Mouse (Mus musculus) thymus, adult 18-20 months (tissue): ENCODE data around the gene Mical1.

Experiments
- DNase-seq, 2 experiments: peaks; one replicate each; pipeline ENCODE4 v3.0.0; 2022; ENCODE audit warnings: mixed read lengths in 2 of 2

Mical1 gene

DNA sequence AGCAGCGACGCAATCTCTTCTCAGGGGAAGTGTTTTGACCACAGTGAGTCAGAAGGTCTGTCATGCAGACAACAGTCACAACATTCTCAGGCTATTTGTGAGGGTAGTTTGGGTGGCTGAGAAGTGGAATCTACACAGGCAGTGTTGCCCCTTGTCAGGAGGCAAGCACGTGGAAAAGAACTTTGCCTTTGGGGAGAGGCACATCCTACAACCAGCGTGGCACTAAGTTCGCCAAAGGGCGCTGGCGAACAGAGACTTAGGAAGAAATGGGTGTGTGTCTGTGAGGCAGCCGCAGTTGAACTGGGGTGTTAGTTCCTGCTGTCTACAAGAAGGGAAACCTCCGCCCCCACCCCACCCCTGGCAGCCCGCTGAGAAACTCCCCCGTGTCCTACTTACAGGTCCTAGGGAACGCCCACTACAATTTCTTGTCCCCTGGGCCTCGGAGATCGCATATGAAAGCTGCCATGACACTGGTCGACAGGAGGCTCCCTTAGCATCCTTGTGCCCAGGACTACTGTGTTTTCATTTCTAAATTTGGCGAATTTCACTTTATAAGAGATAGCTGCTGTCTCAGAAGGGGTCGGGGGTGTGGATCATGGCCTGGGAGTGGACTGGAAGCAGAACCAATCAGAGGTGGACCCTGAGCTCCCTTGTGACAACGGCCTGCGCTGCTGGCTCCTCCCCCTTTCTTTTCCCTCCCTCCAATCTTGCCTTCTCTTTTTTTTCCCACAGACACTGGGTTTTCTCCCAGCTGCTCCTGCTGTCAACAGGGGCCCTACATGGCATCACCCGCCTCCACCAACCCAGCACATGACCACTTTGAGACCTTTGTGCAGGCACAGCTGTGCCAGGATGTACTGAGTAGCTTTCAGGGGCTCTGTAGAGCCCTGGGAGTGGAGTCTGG is 1.4 kb downstream of the Mical1 start:
- DNase-seq = peak; percentile 69 to 71

DNA sequence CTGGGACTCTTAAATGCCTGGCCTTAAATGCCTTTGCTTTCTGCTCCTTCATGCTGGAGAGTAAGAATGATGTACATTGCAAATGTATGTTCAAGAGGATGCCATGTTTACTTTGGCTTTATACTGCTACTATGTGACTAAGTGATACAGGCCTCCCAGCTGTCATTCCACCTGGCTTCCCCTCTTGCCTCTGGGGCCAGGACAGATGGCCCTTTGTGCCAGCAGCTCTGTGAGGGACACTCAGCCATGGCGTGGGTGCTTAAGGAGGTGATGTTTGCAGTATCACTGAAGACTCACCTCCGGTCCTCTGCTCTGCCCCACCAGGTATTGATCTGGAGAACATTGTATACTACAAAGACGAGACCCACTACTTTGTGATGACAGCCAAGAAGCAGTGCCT is 3.8 kb downstream of the Mical1 start:
- no peak for DNase-seq

DNA sequence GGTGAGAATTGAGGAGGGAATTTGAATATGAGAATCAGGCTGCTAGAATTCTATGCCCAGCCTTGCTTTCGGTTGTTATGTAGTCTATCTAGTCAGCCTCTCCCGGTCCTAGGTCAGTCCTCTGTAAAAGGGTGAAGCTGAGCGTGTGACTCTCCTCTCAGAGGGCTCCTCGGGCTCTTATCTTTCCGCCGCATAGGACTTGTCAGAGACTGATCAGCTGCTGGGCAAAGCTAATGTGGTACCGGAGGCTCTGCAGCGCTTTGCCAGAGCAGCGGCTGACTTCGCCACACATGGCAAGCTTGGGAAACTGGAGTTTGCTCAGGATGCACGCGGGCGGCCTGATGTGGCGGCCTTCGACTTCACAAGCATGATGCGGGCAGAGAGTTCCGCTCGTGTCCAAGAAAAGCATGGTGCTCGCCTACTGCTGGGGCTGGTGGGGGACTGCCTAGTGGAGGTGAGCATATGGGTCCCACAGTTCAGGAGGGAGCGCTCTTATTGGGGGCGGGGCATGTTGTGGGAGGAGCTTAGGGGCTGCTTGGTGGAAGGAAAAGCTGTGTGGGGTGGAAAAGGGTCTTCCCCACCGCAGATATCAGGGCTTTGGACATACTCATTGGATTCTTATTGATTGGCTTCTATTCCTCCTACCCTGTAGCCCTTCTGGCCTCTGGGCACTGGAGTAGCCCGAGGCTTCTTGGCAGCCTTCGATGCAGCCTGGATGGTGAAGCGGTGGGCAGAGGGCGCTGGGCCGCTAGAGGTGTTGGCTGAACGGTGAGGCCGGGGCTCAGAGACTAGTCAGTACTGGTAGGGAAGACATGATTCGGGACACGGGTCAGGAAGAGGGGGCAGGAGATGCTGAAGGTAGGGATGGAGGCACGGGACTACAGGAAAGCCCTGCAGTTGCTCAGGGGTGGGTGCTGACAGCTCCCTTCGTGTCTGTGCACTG is 5.1 kb downstream of the Mical1 start:
- DNase-seq = no peak

DNA sequence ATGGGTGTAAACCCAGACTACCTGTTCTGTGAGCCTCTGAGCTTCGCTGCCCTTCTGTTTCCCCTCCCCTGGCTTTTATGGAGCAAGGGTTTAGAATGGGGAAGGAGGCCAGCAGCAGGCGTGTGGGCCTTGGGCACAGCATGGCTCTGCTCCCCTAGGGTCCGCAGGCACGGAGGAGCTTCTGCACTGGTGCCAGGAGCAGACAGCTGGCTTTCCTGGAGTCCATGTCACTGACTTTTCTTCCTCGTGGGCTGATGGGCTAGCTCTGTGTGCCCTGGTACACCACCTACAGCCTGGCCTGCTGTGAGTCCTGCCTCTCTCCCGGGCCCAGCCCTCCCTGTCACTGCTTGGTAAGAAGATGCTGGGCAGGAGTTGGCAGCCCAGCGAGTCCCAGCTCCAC is 6.3 kb downstream of the Mical1 start:
- no peak for DNase-seq

DNA sequence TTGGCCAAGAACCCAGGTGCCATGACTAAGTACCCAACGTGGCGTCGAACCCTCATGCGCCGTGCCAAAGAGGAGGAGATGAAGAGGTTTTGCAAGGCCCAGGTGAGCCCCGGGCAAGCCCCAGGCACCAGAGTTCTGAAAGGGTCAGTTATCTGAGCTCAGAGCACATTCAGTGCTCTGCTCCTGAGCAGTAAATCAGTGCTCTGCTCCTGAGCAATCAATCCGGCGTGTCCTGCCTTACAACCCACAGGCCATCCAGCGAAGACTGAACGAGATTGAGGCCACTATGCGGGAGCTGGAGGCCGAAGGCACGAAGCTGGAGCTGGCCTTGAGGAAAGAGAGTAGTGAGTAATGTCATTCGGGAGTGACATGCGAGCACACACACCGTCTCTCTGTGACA is 9.7 kb downstream of the Mical1 start:
- DNase-seq = no peak

DNA sequence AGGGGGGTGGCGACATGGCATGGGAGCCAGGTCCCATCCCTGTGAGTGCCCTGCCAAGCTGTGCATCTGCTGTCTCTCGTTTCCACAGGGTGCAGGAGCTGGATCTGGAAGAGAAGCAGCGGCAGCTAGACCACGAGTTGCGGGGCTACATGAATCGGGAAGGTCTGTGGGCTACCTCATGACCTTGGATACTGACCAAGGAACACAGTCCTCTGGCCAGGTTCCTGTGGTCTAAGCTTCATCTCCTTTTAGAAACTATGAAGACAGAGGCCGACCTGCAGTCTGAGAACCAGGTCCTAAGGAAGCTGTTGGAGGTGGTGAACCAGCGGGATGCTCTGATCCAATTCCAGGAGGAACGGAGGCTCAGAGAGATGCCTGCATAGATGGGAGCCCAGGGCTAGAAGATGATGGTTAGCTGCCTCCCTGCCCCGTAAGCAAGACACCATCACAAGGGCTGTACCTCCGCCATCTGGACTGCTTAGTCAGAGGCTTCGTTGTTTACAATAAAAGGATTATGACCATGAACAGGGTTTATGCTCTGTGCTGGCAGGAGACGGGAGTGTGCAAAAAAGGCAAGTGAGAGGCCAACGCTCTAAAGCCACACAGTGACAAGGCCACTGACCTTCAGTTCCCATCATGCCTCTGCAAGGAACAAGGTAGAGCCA is 10.5 kb downstream of the Mical1 start:
- no peak for DNase-seq

DNA sequence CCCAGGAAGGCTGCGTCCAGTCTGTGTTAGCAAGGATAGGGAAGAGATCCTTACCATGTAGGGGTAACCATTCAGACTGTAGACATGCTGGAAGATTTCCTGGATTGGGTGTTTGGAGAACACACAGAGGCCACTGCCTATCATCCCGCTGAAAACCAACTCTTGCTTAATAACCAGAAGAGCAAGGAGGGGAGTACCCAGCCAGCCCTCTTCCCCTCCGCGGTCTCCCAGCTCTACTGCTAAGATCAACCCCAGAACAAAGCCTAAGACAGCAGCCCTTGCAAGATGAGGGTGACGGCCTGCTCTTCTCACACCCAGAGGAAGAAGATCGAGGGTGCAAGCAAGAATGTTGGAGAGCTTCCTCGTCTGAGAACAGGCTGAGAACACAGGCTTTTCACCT is 12.8 kb downstream of the Mical1 start:
- DNase-seq = no peak

DNA sequence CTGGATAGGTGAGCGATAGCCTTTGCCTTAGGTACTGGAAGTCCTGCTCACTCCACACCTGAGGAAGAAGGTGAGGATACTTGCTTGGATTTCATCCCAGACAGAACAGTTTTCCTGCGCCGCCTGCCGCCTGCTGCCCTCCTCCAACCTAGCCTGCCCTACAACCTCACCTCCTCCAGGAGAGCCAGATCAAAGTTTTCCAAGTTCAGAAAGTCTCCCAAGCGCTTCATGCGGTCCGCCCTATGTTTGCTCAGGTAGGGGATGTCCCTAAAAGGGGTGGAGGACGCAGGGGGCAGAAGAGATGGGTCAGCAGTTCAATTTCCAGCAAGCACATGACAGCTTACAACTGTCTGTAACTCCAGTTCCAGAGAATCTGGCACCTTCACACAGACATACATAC is 13.2 kb downstream of the Mical1 start:
- DNase-seq = no peak

DNA sequence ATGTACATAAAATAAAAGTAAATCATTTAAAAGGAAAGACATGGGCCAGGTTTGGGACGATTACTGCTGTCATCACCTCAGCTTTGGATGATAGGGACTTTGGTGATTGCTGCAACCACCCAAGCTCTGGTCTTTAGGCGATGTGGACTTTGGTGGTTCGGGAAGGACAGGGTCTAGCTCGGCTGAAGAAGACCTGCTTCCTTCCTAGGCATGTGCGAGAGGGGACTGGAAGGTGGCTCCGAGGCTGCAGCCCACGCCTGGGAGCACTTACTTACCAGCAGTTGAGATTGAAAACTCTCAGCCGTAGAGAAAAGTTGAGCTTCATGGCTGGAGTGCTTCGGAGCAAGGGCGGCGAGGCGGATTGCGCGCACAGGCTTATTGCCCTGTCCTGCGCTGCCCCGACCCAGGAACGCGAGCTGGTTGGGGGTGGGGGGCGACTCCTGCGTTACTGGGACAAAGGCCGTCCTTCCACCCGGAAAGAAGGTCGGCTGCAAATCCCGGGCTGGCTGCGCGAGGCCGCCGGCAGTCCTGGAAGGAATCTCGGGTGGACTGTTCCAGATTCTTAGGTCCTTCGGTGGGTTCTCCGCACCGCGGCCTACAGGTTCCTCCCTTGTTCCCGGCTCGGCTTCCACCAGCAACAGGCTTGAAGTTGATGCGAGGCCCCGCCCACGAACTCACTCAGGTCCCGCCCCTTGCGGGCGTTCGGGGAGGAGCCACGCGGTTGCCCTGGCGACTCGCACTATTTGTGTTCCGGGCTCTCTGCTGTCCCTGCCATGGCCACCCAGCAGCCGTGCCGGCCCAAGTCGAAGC is 13.8 kb downstream of the Mical1 start, which contains the start of the genes Smpd2 and Ppil6:
Gene Smpd2 (minus strand): TSS at position 662 of the 810 bp plus-strand sequence.
Gene Ppil6 (plus strand): TSS at position 732 of the 810 bp plus-strand sequence.
- peak; percentile 90 to 92 for DNase-seq

DNA sequence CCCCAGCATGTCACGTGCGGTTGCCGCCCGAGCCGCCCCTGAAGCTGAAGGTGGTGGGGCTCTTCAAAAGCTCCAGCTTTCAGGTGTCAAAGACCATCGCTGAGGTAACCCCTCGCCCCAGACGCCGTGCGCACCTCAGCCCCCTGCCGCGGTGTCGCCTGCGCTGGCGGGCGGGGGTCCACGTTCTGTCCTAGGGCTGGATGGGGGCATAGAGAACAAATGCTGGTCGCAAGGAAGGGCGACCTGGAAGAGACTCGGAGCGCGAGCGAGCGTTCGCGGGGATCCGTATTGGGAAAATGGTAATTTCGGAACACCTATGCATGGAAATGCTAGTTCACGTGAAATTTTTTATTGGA is 14.4 kb downstream of the Mical1 start:
- no peak for DNase-seq

DNA sequence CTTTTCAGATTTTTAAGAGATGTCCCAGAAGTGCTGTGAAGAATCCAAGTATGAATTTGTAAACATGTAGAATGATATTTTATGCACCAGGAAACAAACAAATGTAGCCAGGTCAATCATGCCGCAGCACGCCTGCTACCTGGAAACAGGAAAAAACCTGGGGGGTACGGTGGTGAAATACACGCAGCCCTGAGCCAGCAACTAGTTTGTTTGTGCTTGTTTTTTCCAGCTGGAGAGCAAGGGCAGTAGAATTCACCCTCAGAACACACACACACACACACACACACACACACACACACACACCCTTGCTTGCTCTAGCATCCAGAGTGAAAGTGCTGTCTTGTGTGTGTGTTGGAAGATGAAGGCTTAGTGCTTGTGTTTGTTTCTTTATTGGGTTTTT is 15.0 kb downstream of the Mical1 start:
- DNase-seq = no peak

DNA sequence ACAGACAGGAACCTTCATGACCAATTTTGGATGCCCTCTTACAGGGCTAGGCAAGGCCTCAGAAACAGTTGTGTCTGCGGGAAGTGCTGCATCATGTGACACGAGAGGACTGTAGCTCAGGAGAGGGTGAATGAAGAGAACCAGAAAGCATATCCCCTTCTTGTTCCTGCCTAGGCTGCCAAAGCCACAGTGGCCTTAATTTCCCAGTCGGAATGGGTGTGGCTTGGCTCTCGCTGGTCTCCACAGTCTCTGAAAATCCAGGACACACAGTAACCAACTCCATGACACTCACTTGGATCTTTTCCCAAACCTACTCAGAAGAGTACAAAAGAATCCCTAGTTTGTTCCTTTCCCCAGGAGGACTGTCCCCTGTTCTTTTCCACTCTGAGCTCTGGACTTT is 24.8 kb downstream of the Mical1 start:
- DNase-seq = no peak

DNA sequence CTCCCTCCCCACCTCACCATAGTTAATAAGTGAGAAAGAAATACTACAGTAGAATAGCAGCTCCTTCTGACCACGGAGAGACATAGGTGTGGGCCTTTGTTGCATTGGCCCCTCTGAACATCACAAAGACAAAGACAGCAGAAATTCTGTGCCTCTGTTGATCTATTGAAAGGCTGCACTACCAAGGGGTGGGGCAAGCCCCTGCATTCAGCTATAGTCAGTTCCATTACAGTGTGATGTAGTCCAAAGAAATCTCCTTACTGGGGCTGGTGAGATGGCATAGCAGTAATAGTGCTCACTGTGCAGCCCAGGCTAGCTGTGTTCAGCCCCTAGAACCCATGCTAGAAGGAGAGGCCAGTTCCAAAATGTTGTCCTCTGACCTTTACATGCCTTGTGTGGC is 28.9 kb downstream of the Mical1 start:
- no peak for DNase-seq

DNA sequence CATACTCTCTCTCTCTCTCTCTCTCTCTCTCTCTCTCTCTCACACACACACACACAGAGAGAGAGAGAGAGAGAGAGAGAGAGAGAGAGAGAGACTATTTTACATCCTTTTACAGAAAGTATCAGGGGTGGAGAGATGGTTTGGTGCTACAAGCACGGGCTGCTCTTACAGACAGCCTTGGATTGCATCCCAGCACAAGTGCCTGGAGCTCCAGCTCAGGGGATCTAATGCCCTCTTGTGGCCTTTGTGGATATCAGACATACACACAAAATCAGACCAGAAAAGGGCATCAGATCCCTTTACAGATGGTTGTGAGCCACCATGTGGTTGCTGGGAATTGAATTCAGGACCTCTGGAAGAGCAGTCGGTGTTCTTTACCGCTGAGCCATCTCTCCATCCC is 29.3 kb downstream of the Mical1 start:
- peak in 1 of 2 experiments; percentile 37 for DNase-seq

DNA sequence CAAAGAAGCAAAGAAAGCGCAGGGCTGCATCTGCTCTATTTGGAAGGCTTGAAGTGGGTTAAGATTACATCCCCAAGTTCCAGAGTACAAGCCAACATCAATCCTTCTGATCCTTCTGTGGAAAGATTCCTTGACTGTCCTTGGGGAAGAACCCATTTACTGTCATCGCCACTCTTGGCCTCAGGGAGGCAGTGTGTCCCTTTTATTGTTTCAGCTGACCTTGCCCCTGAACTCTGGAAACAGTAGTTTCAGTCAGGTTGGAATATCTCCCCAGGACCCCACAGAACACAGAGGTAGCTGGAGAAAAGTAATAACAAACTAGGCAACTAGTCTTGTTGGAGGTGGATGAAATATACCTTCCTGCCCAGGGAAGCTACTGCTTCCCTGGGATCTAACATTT is 33.0 kb downstream of the Mical1 start:
- no peak for DNase-seq

DNA sequence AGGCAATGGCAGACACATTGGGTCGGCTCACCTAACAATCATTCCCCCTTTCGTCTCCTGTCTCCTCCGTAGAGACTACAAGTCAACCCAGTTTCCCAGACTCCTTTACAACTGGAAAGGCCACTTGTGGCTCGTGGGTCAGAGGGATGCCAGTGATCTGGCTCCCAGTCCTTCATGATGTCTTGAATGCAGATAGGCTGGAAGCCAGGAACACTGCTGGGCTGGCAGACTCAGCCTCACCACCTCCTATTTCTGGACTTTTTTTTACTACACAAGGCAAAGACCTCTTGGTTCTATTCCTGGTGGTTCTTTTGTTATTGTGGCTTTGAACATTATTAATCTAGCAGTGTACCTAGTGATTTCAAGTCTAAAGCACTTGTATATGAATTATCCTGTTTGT is 38.2 kb downstream of the Mical1 start:
- no peak for DNase-seq

DNA sequence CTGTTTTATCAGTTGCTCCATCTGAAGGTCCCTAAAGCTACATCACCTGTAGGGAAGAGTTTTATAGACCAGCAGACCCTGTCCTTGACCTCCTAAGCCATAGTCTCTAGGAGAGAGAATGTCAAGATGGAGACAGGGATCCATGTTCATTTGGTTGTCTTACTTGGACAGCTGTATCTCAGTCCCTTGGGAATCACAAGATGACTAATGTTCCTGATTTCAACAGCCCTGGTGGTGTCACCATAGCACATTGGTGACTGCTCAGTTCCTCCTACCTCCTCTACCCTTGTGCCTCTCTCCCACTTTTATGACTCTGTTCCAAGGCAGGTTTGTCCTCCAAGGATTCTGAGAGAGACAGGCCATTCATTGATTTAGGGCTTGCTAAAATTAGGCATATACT is 38.8 kb downstream of the Mical1 start:
- DNase-seq = no peak

DNA sequence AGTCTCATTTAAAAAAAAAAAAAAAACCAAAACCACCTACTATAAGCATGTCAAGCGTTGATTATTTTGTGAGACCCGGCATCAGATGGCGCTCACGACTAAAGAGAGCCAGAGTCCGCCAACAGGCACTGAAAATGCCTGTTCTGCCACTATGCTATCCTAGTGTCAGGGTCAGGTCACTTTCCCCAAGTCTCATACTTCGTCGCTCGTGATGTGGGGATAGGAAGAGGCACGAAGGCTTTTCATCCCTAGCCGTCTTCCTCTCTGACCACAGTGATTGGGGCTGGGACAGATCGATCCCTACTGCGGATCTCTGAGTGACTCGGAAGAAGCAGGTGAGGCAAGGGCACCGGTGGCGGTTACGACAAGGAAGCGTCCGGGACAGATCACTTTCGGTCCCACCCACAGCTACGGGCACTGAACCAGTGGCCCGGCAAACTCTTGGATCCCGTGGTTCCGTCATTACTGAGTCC is 42.4 kb downstream of the Mical1 start:
- peak; percentile 71 to 87 for DNase-seq

DNA sequence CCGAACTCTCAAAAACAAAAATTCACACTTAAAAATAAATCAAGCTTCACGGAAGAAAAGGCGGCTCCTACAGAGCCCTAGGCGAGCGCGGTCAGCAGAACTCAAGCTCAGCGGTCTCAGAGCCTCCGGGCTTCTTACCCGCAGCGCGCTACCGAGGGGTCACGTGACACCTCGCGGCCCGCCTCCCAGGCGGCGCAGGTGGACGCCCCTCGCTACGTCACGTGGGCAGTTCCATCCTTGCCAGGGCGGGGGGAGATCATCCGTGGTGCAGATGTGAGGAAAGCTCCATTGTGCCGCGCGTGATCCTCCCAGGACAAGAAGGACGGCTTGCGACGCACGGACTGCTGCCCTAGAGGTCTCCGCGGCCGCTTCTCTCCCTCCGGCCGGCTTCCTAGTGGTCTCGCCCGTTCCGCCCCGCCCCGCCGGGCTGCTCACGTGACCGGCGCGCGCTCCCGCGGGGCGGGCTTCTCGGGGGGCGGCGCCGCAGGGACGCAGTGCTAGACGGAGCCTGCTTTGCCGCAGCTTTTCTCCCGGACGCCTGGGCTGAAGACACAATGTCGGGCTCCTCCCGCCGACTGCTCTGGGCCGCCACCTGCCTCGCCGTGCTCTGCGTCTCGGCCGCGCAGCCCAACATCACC is 43.0 kb downstream of the Mical1 start, which contains the start of gene Cd164:
Gene Cd164 (plus strand): TSS at position 434 of the 638 bp plus-strand sequence.
- DNase-seq = peak; percentile 83 to 86

DNA sequence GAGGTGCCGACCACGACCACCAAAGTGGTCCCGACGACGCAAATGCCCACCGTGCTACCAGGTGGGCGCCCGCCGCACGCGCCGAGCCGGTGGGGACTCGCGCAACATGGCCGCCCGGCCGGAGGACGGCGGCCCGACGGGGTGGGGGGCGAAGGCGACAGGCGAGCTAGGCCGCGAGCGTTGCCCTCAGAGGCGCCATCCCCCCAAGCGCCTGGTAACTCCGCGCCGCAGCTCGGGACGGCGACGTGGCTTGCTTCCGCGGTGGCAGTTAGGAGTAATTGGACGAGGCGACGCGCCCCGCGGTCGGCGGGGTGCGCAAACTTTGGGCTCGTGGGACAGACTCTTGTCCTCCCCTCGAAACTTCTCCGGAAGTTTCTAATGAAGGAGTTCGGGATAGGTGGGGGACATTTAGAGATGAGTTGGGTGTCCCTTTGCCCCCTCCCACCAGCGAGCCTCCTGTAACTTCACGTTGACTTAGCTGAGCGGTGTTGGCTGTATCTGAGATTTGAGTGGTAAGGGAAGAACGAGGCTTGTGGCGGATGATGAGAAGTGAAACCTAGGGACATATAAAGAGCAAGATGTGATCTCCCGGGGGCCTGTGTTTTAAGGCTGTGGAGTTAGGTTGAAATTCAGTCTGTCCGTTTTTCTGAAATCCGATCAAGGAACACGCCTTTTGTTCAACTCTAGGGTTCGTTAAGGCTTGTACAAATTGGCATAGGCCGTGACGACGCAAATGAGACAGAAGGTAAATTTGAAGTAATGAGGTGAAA is 43.7 kb downstream of the Mical1 start:
- peak; percentile 48 to 67 for DNase-seq

DNA sequence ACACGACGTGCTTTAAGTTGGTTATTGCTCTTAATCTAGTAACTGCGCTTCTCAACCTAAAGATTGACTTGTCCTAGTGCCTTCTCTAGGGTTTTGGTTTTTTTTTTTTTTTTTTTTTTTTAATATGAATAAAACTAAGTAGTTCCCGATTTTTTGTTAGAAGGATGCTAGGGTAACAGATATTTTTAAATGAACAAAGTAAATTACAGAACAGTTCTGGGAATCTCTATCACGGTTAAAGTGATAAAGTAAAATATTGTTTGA is 44.2 kb downstream of the Mical1 start:
- no peak for DNase-seq
